Mouse (Mus musculus): Measurements from ENCODE around the gene Erich2. TPM values are rescaled to one million over a fixed set of nuclear protein-coding genes. Genes with fewer than 3 reads are reported as not detected.
A peak's percentile ranks its signal among the peaks of the same experiment; 100 is the strongest.

Gene Erich2
- polyA plus RNA-seq, 1 experiment from 2014 or later: not detected

- Histone ChIP-seq H3K27ac (ENCODE audit: low read depth) (no peak overlapping the region), H3K4me3 (ENCODE audit: low read depth, low read length) (no peak overlapping the region), H3K9ac (replicated peaks) (no peak overlapping the region), H3K36me3 (replicated peaks; ENCODE audit: insufficient read depth, low read length) (no peaks in the 10 kb centered on the region), H3K9me3 (ENCODE audit: low read length) (no peaks in the 10 kb centered on the region), H3K4me1 (ENCODE audit: insufficient read depth) (peaks cover 8% of the 10 kb centered on the region), H3K27me3 (ENCODE audit: insufficient read depth, low read length) (peaks cover 100% of the 10 kb centered on the region), H3K4me2 (ENCODE audit: low read depth, low read length) (no peak overlapping the region)
- TF ChIP-seq EP300 (IDR thresholded peaks at IDR 0.05; ENCODE audit: low read depth): no peak
- TF ChIP-seq CTCF (IDR thresholded peaks at IDR 0.05; ENCODE audit: low read depth): no peak
- DNase-seq (no peak), ATAC-seq (no peak)
- WGBS (ENCODE audit: insufficient replicate concordance): 7% methylated on average over 15 of the region's 15 CpGs
Observed at GRCm38 (mm10) chr2:70564646-70565315, 56.2 kb downstream of the Erich2 start.

DNA sequence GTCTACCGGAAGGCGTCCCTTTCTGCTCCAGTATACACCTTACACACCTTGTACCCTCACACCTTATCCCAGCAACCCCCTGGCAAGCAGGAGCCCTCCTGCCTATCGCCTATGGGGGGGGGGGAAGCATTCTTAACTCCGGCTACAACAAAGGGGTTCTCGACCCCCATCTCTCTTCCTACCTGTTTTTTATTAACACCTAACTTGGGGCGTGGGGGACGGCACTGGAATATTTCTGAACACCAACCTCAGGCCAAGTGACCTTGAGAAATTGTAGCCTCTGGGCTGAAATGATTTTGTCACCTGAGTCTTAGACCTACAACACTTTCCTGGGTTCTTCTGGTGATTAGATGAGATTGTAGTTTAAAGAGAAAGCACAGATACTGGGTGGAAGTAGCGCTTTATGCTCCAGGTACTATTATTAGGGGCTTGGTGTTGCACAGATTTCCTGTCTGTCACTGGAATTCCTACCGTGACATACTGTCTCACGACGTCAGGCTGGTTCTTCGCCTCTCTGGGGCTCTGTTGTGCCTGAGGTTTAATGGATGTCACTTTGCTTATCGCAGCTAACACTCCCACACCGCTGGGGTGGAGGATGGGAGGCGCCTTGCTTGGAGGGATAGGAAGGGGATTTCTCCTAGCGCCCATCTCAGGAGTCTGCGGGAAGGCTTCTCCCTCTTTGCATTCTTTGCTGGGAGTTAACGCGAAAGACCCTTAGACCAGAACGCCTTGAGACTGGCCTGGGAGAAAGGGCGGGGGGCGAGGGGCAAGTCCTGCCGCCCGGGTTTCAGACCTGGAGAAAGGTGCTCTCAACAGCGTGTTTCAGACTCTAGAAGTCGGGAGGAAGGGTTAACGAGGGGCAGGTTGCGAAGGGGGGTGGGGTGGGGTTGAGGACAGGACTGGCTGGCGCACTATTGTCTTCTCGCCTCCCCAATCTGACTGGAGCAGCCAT is 57.3 kb downstream of the Erich2 start:
- TF ChIP-seq CTCF (IDR thresholded peaks at IDR 0.05; ENCODE audit: low read depth) (no peak), EP300 (IDR thresholded peaks at IDR 0.05; ENCODE audit: low read depth) (no peak)
- ATAC-seq (no peak), DNase-seq (no peak)
- Histone ChIP-seq H3K4me2 (ENCODE audit: low read depth, low read length) (no peak overlapping the region), H3K9ac (replicated peaks) (no peak overlapping the region), H3K36me3 (replicated peaks; ENCODE audit: insufficient read depth, low read length) (no peaks in the 10 kb centered on the region), H3K4me1 (ENCODE audit: insufficient read depth) (peaks cover 8% of the 10 kb centered on the region), H3K9me3 (ENCODE audit: low read length) (no peaks in the 10 kb centered on the region), H3K27me3 (ENCODE audit: insufficient read depth, low read length) (peaks cover 95% of the 10 kb centered on the region), H3K4me3 (ENCODE audit: low read depth, low read length) (no peak overlapping the region), H3K27ac (ENCODE audit: low read depth) (no peak overlapping the region)
- 6% methylated on average over 29 of the region's 30 CpGs for WGBS (ENCODE audit: insufficient replicate concordance)

DNA sequence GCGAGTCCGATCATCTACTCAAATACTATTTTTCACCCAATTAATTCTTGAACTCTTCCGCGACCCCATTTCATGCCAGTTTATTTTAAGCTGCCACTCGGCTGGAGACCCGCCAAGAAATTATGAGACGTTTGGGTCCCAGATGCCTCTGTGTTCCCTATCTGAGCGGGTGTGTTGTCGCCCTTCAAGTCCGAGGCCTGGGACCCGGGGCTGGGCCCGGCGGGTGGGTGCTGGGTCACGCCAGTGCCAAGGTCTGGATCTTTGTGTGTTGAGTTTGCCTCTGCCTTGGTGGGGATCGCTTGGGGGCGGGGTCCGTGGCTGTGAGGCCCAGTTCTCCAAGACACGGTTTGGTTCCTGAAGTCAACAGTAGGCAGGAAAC is 58.0 kb downstream of the Erich2 start:
- TF ChIP-seq EP300 (IDR thresholded peaks at IDR 0.05; ENCODE audit: low read depth) (no peak), CTCF (IDR thresholded peaks at IDR 0.05; ENCODE audit: low read depth) (no peak)
- Histone ChIP-seq H3K36me3 (replicated peaks; ENCODE audit: insufficient read depth, low read length) (no peaks in the 10 kb centered on the region), H3K4me3 (ENCODE audit: low read depth, low read length) (no peak overlapping the region), H3K9me3 (ENCODE audit: low read length) (no peaks in the 10 kb centered on the region), H3K27ac (ENCODE audit: low read depth) (no peak overlapping the region), H3K27me3 (ENCODE audit: insufficient read depth, low read length) (peaks cover 92% of the 10 kb centered on the region), H3K4me1 (ENCODE audit: insufficient read depth) (peaks cover 8% of the 10 kb centered on the region), H3K9ac (replicated peaks) (no peak overlapping the region), H3K4me2 (ENCODE audit: low read depth, low read length) (no peak overlapping the region)
- no peak for DNase-seq
- WGBS (ENCODE audit: insufficient replicate concordance): 6% methylated on average over 18 of the region's 18 CpGs
- ATAC-seq: no peak

DNA sequence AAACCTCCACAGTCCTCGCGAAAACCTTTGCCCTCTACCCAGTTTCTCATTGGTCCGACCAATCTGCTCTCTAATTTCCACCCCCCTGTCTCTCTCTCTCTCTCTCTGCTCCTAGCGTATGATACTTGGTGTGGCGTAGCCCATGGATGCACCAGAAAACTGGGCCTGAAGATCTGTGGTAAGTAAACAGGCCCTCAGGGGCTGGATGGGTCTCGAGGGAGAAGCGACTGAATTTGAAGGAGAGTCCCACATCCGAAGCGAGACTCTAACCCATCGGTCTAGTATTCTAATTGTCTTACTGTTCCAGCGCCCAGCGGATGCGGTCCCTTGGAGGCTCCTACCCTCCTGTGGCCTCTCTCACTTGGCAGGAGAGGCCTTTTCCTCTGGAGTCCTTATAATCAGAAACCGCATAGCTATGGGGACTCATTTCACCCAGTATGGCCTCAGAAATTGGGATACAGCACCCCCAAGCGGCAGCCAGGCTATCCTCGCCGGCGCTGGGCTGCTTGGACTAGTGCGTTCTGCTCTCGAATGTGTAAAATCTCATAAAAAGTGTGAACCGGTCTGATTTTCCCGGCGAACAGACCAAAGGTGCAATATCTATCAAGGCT is 58.6 kb downstream of the Erich2 start:
- H3K27ac ChIP-seq (ENCODE audit: low read depth): no peak overlapping the region
- peak; percentile 50 for DNase-seq
- H3K27me3 ChIP-seq (ENCODE audit: insufficient read depth, low read length): peaks cover 86% of the 10 kb centered on the region
- peaks cover 8% of the 10 kb centered on the region for H3K4me1 ChIP-seq (ENCODE audit: insufficient read depth)
- H3K4me2 ChIP-seq (ENCODE audit: low read depth, low read length): no peak overlapping the region
- H3K9me3 ChIP-seq (ENCODE audit: low read length): no peaks in the 10 kb centered on the region
- no peaks in the 10 kb centered on the region for H3K36me3 ChIP-seq (replicated peaks; ENCODE audit: insufficient read depth, low read length)
- H3K4me3 ChIP-seq (ENCODE audit: low read depth, low read length): no peak overlapping the region
- H3K9ac ChIP-seq (replicated peaks): no peak overlapping the region
- no peak for ATAC-seq
- 7% methylated on average over 23 of the region's 23 CpGs for WGBS (ENCODE audit: insufficient replicate concordance)
- peak; percentile 41 for TF ChIP-seq CTCF (IDR thresholded peaks at IDR 0.05; ENCODE audit: low read depth)
- TF ChIP-seq EP300 (IDR thresholded peaks at IDR 0.05; ENCODE audit: low read depth): no peak

- ATAC-seq (no peak), DNase-seq (no peak)
- peaks cover 8% of the 10 kb centered on the region for H3K4me1 ChIP-seq (ENCODE audit: insufficient read depth)
- no peaks in the 10 kb centered on the region for H3K9me3 ChIP-seq (ENCODE audit: low read length)
- no peaks in the 10 kb centered on the region for H3K36me3 ChIP-seq (replicated peaks; ENCODE audit: insufficient read depth, low read length)
- 3% methylated on average over 12 of the region's 12 CpGs for WGBS (ENCODE audit: insufficient replicate concordance)
- peak overlapping the region; percentile 19 for H3K4me3 ChIP-seq (ENCODE audit: low read depth, low read length)
- peaks cover 81% of the 10 kb centered on the region for H3K27me3 ChIP-seq (ENCODE audit: insufficient read depth, low read length)
- no peak overlapping the region for H3K27ac ChIP-seq (ENCODE audit: low read depth)
- no peak overlapping the region for H3K9ac ChIP-seq (replicated peaks)
- TF ChIP-seq CTCF (IDR thresholded peaks at IDR 0.05; ENCODE audit: low read depth): no peak
- H3K4me2 ChIP-seq (ENCODE audit: low read depth, low read length): peak overlapping the region; percentile 54
Observed at GRCm38 (mm10) chr2:70567682-70568077, 59.1 kb downstream of the Erich2 start.

Data from liver, postnatal 0 days (tissue).